Mouse (Mus musculus): ENCODE data around the gene Zfp609.
"Not testable (repeated sequence)": the region's sequence is repeated elsewhere in the genome, so short reads cannot be mapped to it uniquely, and the experiment has no call there.

Zfp609 gene

GRCm38 (mm10) chr9:65671431-65671931 lies 155.9 kb downstream of the Zfp609 start:
- no peak for DNase-seq (ENCODE audit: low spot score)

GRCm38 (mm10) chr9:65667701-65668100 lies 159.7 kb downstream of the Zfp609 start, which contains the start of gene Oaz2:
Gene Oaz2, plus strand, starts transcription at chr9:65668001.
- DNase-seq (ENCODE audit: low spot score): no peak

- DNase-seq (ENCODE audit: low spot score): peak; percentile 79
Observed at GRCm38 (mm10) chr9:65666042-65666441, 161.3 kb downstream of the Zfp609 start.

GRCm38 (mm10) chr9:65664163-65664562 lies 163.2 kb downstream of the Zfp609 start:
- peak; percentile 72 for DNase-seq (ENCODE audit: low spot score)

- DNase-seq (ENCODE audit: low spot score): no peak
Observed at GRCm38 (mm10) chr9:65661493-65661892, 165.9 kb downstream of the Zfp609 start.

- DNase-seq (ENCODE audit: low spot score): no peak
Observed at GRCm38 (mm10) chr9:65661029-65661428, 166.3 kb downstream of the Zfp609 start.

GRCm38 (mm10) chr9:65657218-65657617 lies 170.1 kb downstream of the Zfp609 start:
- no peak for DNase-seq (ENCODE audit: low spot score)

GRCm38 (mm10) chr9:65655540-65655939 lies 171.8 kb downstream of the Zfp609 start:
- no peak for DNase-seq (ENCODE audit: low spot score)

- DNase-seq (ENCODE audit: low spot score): no peak
Observed at GRCm38 (mm10) chr9:65654700-65655237, 172.6 kb downstream of the Zfp609 start.

GRCm38 (mm10) chr9:65653741-65654140 lies 173.6 kb downstream of the Zfp609 start:
- no peak for DNase-seq (ENCODE audit: low spot score)

GRCm38 (mm10) chr9:65651957-65652356 lies 175.4 kb downstream of the Zfp609 start:
- DNase-seq (ENCODE audit: low spot score): not testable (repeated sequence)

GRCm38 (mm10) chr9:65649997-65650396 lies 177.4 kb downstream of the Zfp609 start:
- peak; percentile 39 for DNase-seq (ENCODE audit: low spot score)

GRCm38 (mm10) chr9:65648730-65649129 lies 178.6 kb downstream of the Zfp609 start:
- no peak for DNase-seq (ENCODE audit: low spot score)

- DNase-seq (ENCODE audit: low spot score): no peak
Observed at GRCm38 (mm10) chr9:65646782-65647181, 180.6 kb downstream of the Zfp609 start.

GRCm38 (mm10) chr9:65645984-65646383 lies 181.4 kb downstream of the Zfp609 start:
- no peak for DNase-seq (ENCODE audit: low spot score)

- DNase-seq (ENCODE audit: low spot score): no peak
Observed at GRCm38 (mm10) chr9:65644960-65645359, 182.4 kb downstream of the Zfp609 start.

- DNase-seq (ENCODE audit: low spot score): no peak
Observed at GRCm38 (mm10) chr9:65642546-65642945, 184.8 kb downstream of the Zfp609 start.

Data from urinary bladder, postnatal 14 days (tissue).